Mouse (Mus musculus) thymus, adult 2 months (tissue): ENCODE measurements around the gene Ccdc170. TPM values are rescaled to one million over a fixed set of nuclear protein-coding genes. Genes with fewer than 3 reads are reported as not detected.
A peak's percentile ranks its signal among the peaks of the same experiment; 100 is the strongest.

Source experiments
- DNase-seq: peaks from one replicate; pipeline ENCODE4 v3.0.0; 2021
- H3K27ac ChIP-seq: fragments of 200-500 bp; 2 replicates; pipeline ENCODE4 v1.5.1; 2012; ENCODE audit warnings: low read length, control low read depth; ENCODE audit not compliant: control insufficient read depth, insufficient read depth
- H3K27me3 ChIP-seq: fragments of 200-500 bp; 2 replicates; pipeline ENCODE4 v1.6.1; 2012; ENCODE audit warnings: mild to moderate bottlenecking, low read length, moderate library complexity, mixed read lengths; ENCODE audit not compliant: control insufficient read depth, insufficient read depth
- H3K36me3 ChIP-seq: fragments of 200-500 bp; 2 replicates; pipeline ENCODE4 v1.6.1; 2012; ENCODE audit warnings: mild to moderate bottlenecking, low read length, moderate library complexity; ENCODE audit not compliant: control insufficient read depth, insufficient read depth
- H3K4me1 ChIP-seq: fragments of 200-500 bp; replicated peaks from 2 replicates; pipeline ENCODE4 v1.6.1; 2012; ENCODE audit warnings: low read length; ENCODE audit not compliant: control insufficient read depth, insufficient read depth
- H3K4me3 ChIP-seq: fragments of 200-500 bp; 2 replicates; pipeline ENCODE4 v1.5.1; 2012; ENCODE audit warnings: mild to moderate bottlenecking, low read length, control low read depth, moderate library complexity; ENCODE audit not compliant: control insufficient read depth, insufficient read depth
- CTCF ChIP-seq: fragments of 200-500 bp; IDR thresholded peaks from 2 replicates; pipeline ENCODE4 v1.5.1; 2012; ENCODE audit warnings: mild to moderate bottlenecking, control low read depth, low read length, moderate library complexity, borderline replicate concordance; ENCODE audit not compliant: control insufficient read depth, poor library complexity, insufficient read depth; ENCODE audit errors: extremely low read depth
- POLR2A ChIP-seq: fragments of 200-500 bp; IDR thresholded peaks from 2 replicates; pipeline ENCODE4 v1.6.1; 2012; ENCODE audit warnings: mild to moderate bottlenecking, low read length, control low read depth, moderate library complexity; ENCODE audit not compliant: control insufficient read depth, poor library complexity, insufficient read depth; ENCODE audit errors: extremely low read depth
- WGBS: fragments of 180-500 bp; shearing (Covaris S2); methylation state at CpG from one replicate; pipeline ENCODE4 v1.1.7; 2018; 5-methylcytosine and 5-hydroxymethylcytosine counted together
- polyA plus RNA-seq: library from polyadenylated mRNA; depleted of rRNA; stranded (reverse); fragments of >200 nt; gene quantifications from 2 replicates; pipeline ENCODE4 v1.2.3, GENCODE M21; 2012; rRNA removed

The Ccdc170 gene
- polyA plus RNA-seq, 1 experiment = 0.24 TPM

DNA sequence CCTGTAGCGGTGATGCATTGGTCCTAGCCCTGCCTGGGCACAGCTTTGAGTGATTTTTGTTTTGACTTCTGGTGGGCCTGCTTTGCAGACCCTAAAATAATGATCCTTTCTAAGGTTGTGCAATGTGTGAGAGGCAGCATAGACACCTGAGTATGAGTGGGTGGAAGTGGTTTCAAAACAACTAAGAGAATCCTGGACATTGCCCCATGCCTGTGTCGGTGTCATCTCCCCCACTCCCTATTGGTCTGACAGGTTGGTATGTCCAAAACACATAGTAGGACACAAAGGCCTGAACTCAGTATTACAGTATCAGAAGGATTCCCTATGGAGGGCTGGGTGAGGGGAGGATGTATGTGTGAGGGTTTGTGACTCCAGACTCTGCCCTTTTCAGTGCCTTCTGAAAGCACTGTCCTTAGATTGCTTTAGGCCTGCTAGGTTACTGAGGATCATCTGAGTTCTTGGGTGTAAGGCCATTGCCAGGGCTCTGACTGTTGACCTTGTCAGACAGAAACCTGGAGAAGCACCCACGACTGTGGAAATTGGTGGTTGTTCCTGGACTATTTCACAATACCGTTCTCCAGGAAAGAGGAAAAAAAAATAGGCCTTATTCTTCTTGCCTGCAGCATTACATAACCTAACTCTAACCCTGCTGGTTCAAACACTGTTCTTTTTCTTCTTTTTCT lies 122.4 kb downstream of the Ccdc170 start:
- no peaks in the 10 kb centered on the region for H3K36me3 ChIP-seq
- no peak for TF ChIP-seq CTCF
- no peak for TF ChIP-seq POLR2A
- no peaks in the 10 kb centered on the region for H3K4me1 ChIP-seq
- no peak overlapping the region for H3K4me3 ChIP-seq
- no peak for DNase-seq
- H3K27ac ChIP-seq = no peak overlapping the region
- no peaks in the 10 kb centered on the region for H3K27me3 ChIP-seq
- WGBS = 89% methylated on average over 4 of the region's 4 CpGs

GRCm38 (mm10) chr10:4610234-4610633 lies 127.9 kb downstream of the Ccdc170 start:
- Histone ChIP-seq H3K36me3 (no peaks in the 10 kb centered on the region), H3K4me3 (no peak overlapping the region), H3K4me1 (no peaks in the 10 kb centered on the region; the same call in 1 of the 2 replicates), H3K27ac (no peak overlapping the region), H3K27me3 (no peaks in the 10 kb centered on the region)
- DNase-seq = no peak
- WGBS = 89% methylated on average over 2 of the region's 2 CpGs
- TF ChIP-seq CTCF (no peak), POLR2A (no peak)

GRCm38 (mm10) chr10:4611386-4612155 lies 129.3 kb downstream of the Ccdc170 start, which contains the start of gene Esr1:
Gene Esr1 (plus strand): TSS chr10:4611593.
- Histone ChIP-seq H3K27ac (no peak within 1 kb of the TSS), H3K4me1 (no peaks in the 10 kb centered on the region; the same call in 1 of the 2 replicates), H3K27me3 (no peaks in the 10 kb centered on the region), H3K36me3 (no peaks in the 10 kb centered on the region), H3K4me3 (peak within 1 kb of the TSS; percentile 54)
- no peak for TF ChIP-seq CTCF
- TF ChIP-seq POLR2A = no peak
- peak; percentile 33 for DNase-seq
- 6% methylated on average over 13 of the region's 13 CpGs for WGBS

Other genes with a start within 250 kb of the Ccdc170 start
- gene Akap12, start 216.1 kb upstream of the Ccdc170 start, polyA plus RNA-seq = 7.1 and 7.3 TPM in 2 replicates
- 32.8 and 37.9 TPM in 2 replicates for gene Zbtb2, start 94.4 kb upstream of the Ccdc170 start, polyA plus RNA-seq
- gene Rmnd1, start 50.1 kb upstream of the Ccdc170 start, polyA plus RNA-seq = 32.2 and 43.6 TPM in 2 replicates
- 22.1 and 23.1 TPM in 2 replicates for gene Armt1, start 50.0 kb upstream of the Ccdc170 start, polyA plus RNA-seq
- 3.4 and 5.2 TPM in 2 replicates for gene Esr1, start 129.1 kb downstream of the Ccdc170 start, polyA plus RNA-seq